Mouse (Mus musculus) kidney, adult 2 months (tissue): ENCODE measurements around the gene Nedd4. TPM values are rescaled to one million over a fixed set of nuclear protein-coding genes. Genes with fewer than 3 reads are reported as not detected.
"Not testable (repeated sequence)": the region's sequence is repeated elsewhere in the genome, so short reads cannot be mapped to it uniquely, and the experiment has no call there.

Experiments used
- DNase-seq: peaks from one replicate; pipeline ENCODE4 v3.0.0; 2021
- H3K27ac ChIP-seq: fragments of 200-500 bp; 2 replicates; pipeline ENCODE4 v1.5.1; 2012; ENCODE audit warnings: low read depth, low read length, control low read depth, inconsistent platforms; ENCODE audit not compliant: insufficient read depth
- H3K27me3 ChIP-seq: fragments of 200-500 bp; replicated peaks from 2 replicates; pipeline ENCODE4 v1.6.1; 2012; ENCODE audit warnings: mild to moderate bottlenecking, moderate library complexity, low read length, inconsistent platforms; ENCODE audit not compliant: control insufficient read depth, insufficient read depth
- H3K36me3 ChIP-seq: fragments of 200-500 bp; 2 replicates; pipeline ENCODE4 v1.6.1; 2012; ENCODE audit warnings: mild to moderate bottlenecking, moderate library complexity, low read length, inconsistent platforms; ENCODE audit not compliant: control insufficient read depth, insufficient read depth
- H3K4me1 ChIP-seq: fragments of 200-500 bp; 2 replicates; pipeline ENCODE4 v1.6.1; 2011; ENCODE audit warnings: low read length; ENCODE audit not compliant: control insufficient read depth, insufficient read depth
- H3K4me3 ChIP-seq: fragments of 200-500 bp; 2 replicates; pipeline ENCODE4 v1.5.1; 2011; ENCODE audit warnings: mild to moderate bottlenecking, low read depth, low read length, control low read depth; ENCODE audit not compliant: insufficient read depth
- CTCF ChIP-seq: fragments of 200-500 bp; conservative IDR thresholded peaks from 2 replicates; pipeline ENCODE4 v1.5.1; 2011; ENCODE audit warnings: low read depth, mild to moderate bottlenecking, control low read depth, low read length, moderate library complexity, mixed read lengths; ENCODE audit not compliant: insufficient read depth, insufficient read length
- POLR2A ChIP-seq: fragments of 200-500 bp; IDR thresholded peaks from one replicate; pipeline ENCODE4 v1.6.1; 2011; ENCODE audit warnings: low read depth, low read length, control low read depth
- WGBS: fragments of 180-500 bp; shearing (Covaris S2); methylation state at CpG from one replicate; pipeline ENCODE4 v1.1.7; 2018; 5-methylcytosine and 5-hydroxymethylcytosine counted together
- polyA plus RNA-seq: library from polyadenylated mRNA; depleted of rRNA; stranded (reverse); fragments of >200 nt; gene quantifications from 2 replicates; pipeline ENCODE4 v1.2.3, GENCODE M21; 2012

The Nedd4 gene
- polyA plus RNA-seq, 1 experiment, result 118 TPM

- TF ChIP-seq POLR2A, result no peak
- no peak for TF ChIP-seq CTCF
- H3K4me1 ChIP-seq, result peaks cover 24% of the 10 kb centered on the region
- no peaks in the 10 kb centered on the region; the same call in 1 of the 2 replicates for H3K36me3 ChIP-seq
- H3K4me3 ChIP-seq, result no peak overlapping the region
- DNase-seq, result no peak
- no peaks in the 10 kb centered on the region for H3K27me3 ChIP-seq
- 46% methylated on average over 1 of the region's 1 CpGs for WGBS
- no peak overlapping the region for H3K27ac ChIP-seq
Measured at GRCm38 (mm10) chr9:72660911-72661310, 1.2 kb upstream of the Nedd4 start.

- H3K36me3 ChIP-seq, result no peaks in the 10 kb centered on the region; the same call in 1 of the 2 replicates
- DNase-seq, result no peak
- H3K27me3 ChIP-seq, result no peaks in the 10 kb centered on the region
- H3K27ac ChIP-seq, result peak overlapping the region; percentile 82
- H3K4me1 ChIP-seq, result peaks cover 22% of the 10 kb centered on the region
- TF ChIP-seq POLR2A, result no peak
- no peak for TF ChIP-seq CTCF
- WGBS, result 3% methylated on average over 13 of the region's 13 CpGs
- H3K4me3 ChIP-seq, result peak overlapping the region; percentile 94
Measured at GRCm38 (mm10) chr9:72661561-72661894, 618 bp upstream of the Nedd4 start.

- Histone ChIP-seq H3K4me3 (peak overlapping the region; percentile 94), H3K4me1 (peaks cover 16% of the 10 kb centered on the region), H3K27me3 (no peaks in the 10 kb centered on the region), H3K36me3 (no peaks in the 10 kb centered on the region; the same call in 1 of the 2 replicates), H3K27ac (peak overlapping the region; percentile 91)
- TF ChIP-seq POLR2A, result no peak
- no peak for TF ChIP-seq CTCF
- DNase-seq, result peak; percentile 85
- under 1% methylated on average over 55 of the region's 55 CpGs for WGBS
Measured at GRCm38 (mm10) chr9:72662691-72663533, 766 bp downstream of the Nedd4 start.

- Histone ChIP-seq H3K36me3 (no peaks in the 10 kb centered on the region; the same call in 1 of the 2 replicates), H3K27me3 (no peaks in the 10 kb centered on the region), H3K4me1 (peaks cover 16% of the 10 kb centered on the region), H3K27ac (0 out of 2 replicates have a peak overlapping the region, but pooled peaks have one; percentile 91), H3K4me3 (peak overlapping the region; percentile 94)
- WGBS, result 5% methylated on average over 10 of the region's 10 CpGs
- TF ChIP-seq POLR2A (no peak), CTCF (no peak)
- no peak for DNase-seq
Measured at GRCm38 (mm10) chr9:72663534-72663918, 1.4 kb downstream of the Nedd4 start.

DNA sequence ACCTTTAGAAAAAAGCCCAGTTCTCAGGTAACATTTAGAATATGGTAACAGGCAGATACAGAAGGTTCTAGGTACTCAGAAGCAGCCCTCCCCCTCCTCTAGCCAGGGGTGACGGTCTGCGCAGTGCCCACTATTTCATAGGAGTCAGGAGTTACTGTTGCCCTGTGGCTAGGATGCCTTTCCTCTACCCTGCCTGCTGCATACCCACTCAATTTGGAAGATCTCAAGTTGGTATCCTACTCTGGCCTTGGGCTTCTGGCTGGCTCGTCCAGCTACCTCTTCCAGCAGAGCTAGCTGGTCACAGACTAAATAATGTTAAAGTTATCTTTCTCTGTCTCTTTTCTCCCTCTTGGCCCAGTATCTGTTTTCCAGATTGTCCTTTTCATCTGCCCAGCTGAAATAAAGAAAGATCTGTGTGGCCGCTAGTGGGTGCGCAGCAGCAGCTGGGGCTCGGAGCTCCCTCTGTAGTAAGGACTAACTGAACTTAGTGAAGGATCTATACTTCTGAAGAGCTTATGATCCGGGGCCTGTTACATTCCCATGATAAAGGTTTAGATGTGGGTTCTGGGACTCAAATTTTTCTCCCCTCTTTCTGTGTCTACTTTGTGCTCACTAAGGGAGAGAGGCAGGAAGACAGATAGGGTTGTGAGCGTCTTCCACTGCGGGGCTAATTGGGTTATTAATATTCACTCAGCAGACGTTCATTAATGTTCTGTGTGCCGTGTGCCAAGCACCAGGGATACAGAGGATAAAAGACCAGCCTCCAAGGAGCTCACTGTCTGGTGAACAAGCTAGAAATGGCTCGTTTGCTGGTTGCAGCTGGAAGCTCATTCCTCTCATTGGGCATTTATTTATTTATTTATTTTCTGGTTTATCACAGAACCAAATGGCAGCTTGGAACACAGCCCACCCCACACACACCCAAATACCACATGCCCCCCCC, 2.5 kb downstream of the Nedd4 start:
- Histone ChIP-seq H3K4me1 (peaks cover 16% of the 10 kb centered on the region), H3K27me3 (no peaks in the 10 kb centered on the region), H3K36me3 (no peaks in the 10 kb centered on the region; the same call in 1 of the 2 replicates), H3K27ac (peak overlapping the region; percentile 2), H3K4me3 (peak overlapping the region; percentile 28; the same call in 1 of the 2 replicates)
- 37% methylated on average over 12 of the region's 12 CpGs for WGBS
- TF ChIP-seq POLR2A (no peak), CTCF (no peak)
- no peak for DNase-seq

- DNase-seq, result no peak
- H3K4me1 ChIP-seq, result peaks cover 16% of the 10 kb centered on the region
- no peak for TF ChIP-seq POLR2A
- H3K4me3 ChIP-seq, result no peak overlapping the region
- H3K36me3 ChIP-seq, result no peaks in the 10 kb centered on the region; the same call in none of the 2 replicates
- no peak overlapping the region for H3K27ac ChIP-seq
- 44% methylated on average over 7 of the region's 7 CpGs for WGBS
- H3K27me3 ChIP-seq, result no peaks in the 10 kb centered on the region
Measured at GRCm38 (mm10) chr9:72665517-72665916, 3.4 kb downstream of the Nedd4 start.

GRCm38 (mm10) chr9:72666352-72667021, 4.3 kb downstream of the Nedd4 start:
- H3K36me3 ChIP-seq, result not testable (repeated sequence)
- WGBS, result 57% methylated on average over 7 of the region's 8 CpGs

More at GRCm38 (mm10) chr9:72666352-72667021, 4.3 kb downstream of the Nedd4 start:
- not testable (repeated sequence) for H3K27ac ChIP-seq, H3K27me3 ChIP-seq, DNase-seq, H3K4me3 ChIP-seq
- peaks cover 16% of the 10 kb centered on the region for H3K4me1 ChIP-seq
